Mouse (Mus musculus): ENCODE measurements around the gene Cadps. TPM values are rescaled to one million over a fixed set of nuclear protein-coding genes. Genes with fewer than 3 reads are reported as not detected.

Cadps gene
- polyA plus RNA-seq, 1 experiment from 2014 or later: 0.06 TPM

- Histone ChIP-seq H3K4me1 (no peaks in the 10 kb centered on the region), H3K4me3 (no peak overlapping the region), H3K27ac (no peak overlapping the region), H3K9me3 (replicated peaks) (no peaks in the 10 kb centered on the region), H3K4me2 (no peak overlapping the region), H3K9ac (no peak overlapping the region), H3K36me3 (no peaks in the 10 kb centered on the region), H3K27me3 (replicated peaks) (peaks cover 99% of the 10 kb centered on the region)
- no peak for ATAC-seq
- WGBS (ENCODE audit: insufficient replicate concordance): 1% methylated on average over 42 of the region's 42 CpGs
Measured at GRCm38 (mm10) chr14:12341075-12341788, 481.6 kb downstream of the Cadps start.

GRCm38 (mm10) chr14:12340238-12341074, 482.4 kb downstream of the Cadps start:
- Histone ChIP-seq H3K9me3 (replicated peaks) (no peaks in the 10 kb centered on the region), H3K27me3 (replicated peaks) (peaks cover 99% of the 10 kb centered on the region), H3K4me2 (no peak overlapping the region), H3K4me3 (no peak overlapping the region), H3K9ac (no peak overlapping the region), H3K4me1 (no peaks in the 10 kb centered on the region), H3K27ac (no peak overlapping the region), H3K36me3 (no peaks in the 10 kb centered on the region)
- no peak for ATAC-seq
- WGBS (ENCODE audit: insufficient replicate concordance): 5% methylated on average over 19 of the region's 19 CpGs

GRCm38 (mm10) chr14:12338811-12339565, 483.9 kb downstream of the Cadps start:
- Histone ChIP-seq H3K4me2 (no peak overlapping the region), H3K9me3 (replicated peaks) (no peaks in the 10 kb centered on the region), H3K9ac (no peak overlapping the region), H3K27me3 (replicated peaks) (peaks cover 99% of the 10 kb centered on the region), H3K4me3 (no peak overlapping the region), H3K27ac (no peak overlapping the region), H3K36me3 (no peaks in the 10 kb centered on the region), H3K4me1 (no peaks in the 10 kb centered on the region)
- 4% methylated on average over 10 of the region's 10 CpGs for WGBS (ENCODE audit: insufficient replicate concordance)
- ATAC-seq: no peak

GRCm38 (mm10) chr14:12337998-12338809, 484.7 kb downstream of the Cadps start:
- Histone ChIP-seq H3K9me3 (replicated peaks) (no peaks in the 10 kb centered on the region), H3K27ac (no peak overlapping the region), H3K4me1 (no peaks in the 10 kb centered on the region), H3K36me3 (no peaks in the 10 kb centered on the region), H3K9ac (no peak overlapping the region), H3K4me2 (no peak overlapping the region), H3K4me3 (no peak overlapping the region), H3K27me3 (replicated peaks) (peaks cover 91% of the 10 kb centered on the region)
- ATAC-seq: no peak
- WGBS (ENCODE audit: insufficient replicate concordance): 3% methylated on average over 16 of the region's 16 CpGs

DNA sequence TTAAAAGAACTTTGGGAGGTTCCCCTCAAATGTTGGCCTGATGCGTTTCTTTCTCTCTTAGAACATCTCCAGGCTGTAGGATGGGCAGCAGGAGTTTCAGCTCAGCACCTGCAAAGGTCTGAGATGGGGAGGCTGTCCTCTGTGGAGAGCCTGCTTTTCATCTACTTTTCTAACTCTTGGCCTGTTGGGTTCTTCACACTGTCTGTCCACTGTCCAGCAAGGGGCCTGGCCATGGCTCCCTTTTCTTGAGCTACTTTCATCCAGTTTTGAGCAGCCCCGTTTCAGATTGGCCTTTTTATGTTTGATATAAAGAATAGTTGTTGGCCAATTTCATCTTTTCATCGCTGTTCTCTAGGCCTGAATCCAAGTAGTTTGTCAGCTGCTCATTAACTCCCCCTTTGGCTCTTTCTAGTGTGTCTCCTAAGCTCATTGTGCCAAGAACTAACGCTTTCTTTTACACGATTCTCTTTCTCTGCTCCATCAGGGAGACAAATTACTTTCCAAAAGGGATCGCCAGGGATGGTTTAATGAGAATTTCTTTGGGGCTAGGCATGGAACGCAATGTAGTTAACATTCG, 485.4 kb downstream of the Cadps start:
- Histone ChIP-seq H3K4me3 (no peak overlapping the region), H3K9me3 (replicated peaks) (no peaks in the 10 kb centered on the region), H3K4me1 (no peaks in the 10 kb centered on the region), H3K27ac (no peak overlapping the region), H3K27me3 (replicated peaks) (peaks cover 84% of the 10 kb centered on the region), H3K4me2 (no peak overlapping the region), H3K9ac (no peak overlapping the region), H3K36me3 (no peaks in the 10 kb centered on the region)
- WGBS (ENCODE audit: insufficient replicate concordance): 8% methylated on average over 8 of the region's 8 CpGs
- ATAC-seq: no peak

DNA sequence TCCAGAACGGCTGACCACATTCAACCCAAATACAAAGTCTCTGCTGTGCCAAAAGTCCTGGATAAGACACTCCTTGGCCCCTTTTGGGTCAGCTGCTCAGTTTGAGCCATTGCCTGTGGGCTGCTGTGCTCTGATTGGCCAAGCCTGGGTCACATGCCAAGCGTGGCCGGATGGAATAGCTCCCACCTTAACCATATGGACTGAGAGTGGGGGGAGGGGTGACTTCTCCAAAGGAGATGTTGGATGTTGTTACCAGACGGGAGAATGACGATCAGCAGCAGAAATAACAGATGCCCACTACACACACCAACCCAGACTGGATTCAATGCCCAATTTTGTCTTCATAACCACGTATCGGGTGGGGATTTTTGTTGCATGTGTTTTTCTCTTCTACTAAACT, 488.0 kb downstream of the Cadps start:
- no peak for ATAC-seq
- H3K36me3 ChIP-seq: no peaks in the 10 kb centered on the region
- peaks cover 58% of the 10 kb centered on the region for H3K27me3 ChIP-seq (replicated peaks)
- H3K4me3 ChIP-seq: no peak overlapping the region
- H3K9me3 ChIP-seq (replicated peaks): no peaks in the 10 kb centered on the region
- H3K9ac ChIP-seq: no peak overlapping the region
- no peak overlapping the region for H3K27ac ChIP-seq
- no peak overlapping the region for H3K4me2 ChIP-seq
- H3K4me1 ChIP-seq: no peaks in the 10 kb centered on the region
- 39% methylated on average over 7 of the region's 7 CpGs for WGBS (ENCODE audit: insufficient replicate concordance)

- Histone ChIP-seq H3K4me3 (no peak overlapping the region), H3K27ac (no peak overlapping the region), H3K9ac (no peak overlapping the region), H3K36me3 (no peaks in the 10 kb centered on the region), H3K4me2 (no peak overlapping the region), H3K9me3 (replicated peaks) (no peaks in the 10 kb centered on the region), H3K4me1 (no peaks in the 10 kb centered on the region), H3K27me3 (replicated peaks) (peaks cover 46% of the 10 kb centered on the region)
- WGBS (ENCODE audit: insufficient replicate concordance): 55% methylated on average over 7 of the region's 7 CpGs
- ATAC-seq: no peak
Measured at GRCm38 (mm10) chr14:12333622-12334021, 489.3 kb downstream of the Cadps start.
